8 mouse cellular contexts compared by ENCODE assay signal in genomic region chr5:151142241-151142640, GRCm38 (mm10).
DNase-seq lines count a peak whose midpoint lies in the region; TF ChIP-seq lines count a peak whose summit lies in the region.

No protein-coding gene starts in this region.

- no peak for TF ChIP-seq POLR2A in bone marrow, adult 2 months (IDR thresholded peaks at IDR 0.05; ENCODE audit: borderline replicate concordance, control insufficient read depth, low read depth, low read length)
- no peak for TF ChIP-seq POLR2A in kidney, adult 2 months (IDR thresholded peaks at IDR 0.05; ENCODE audit: low read depth, low read length)

- H3K27ac ChIP-seq in layer of hippocampus, adult 2 months: peak overlapping the region; percentile 88
- no peak overlapping the region for H3K27ac ChIP-seq in bone marrow, adult 2 months (ENCODE audit: control insufficient read depth, insufficient read depth, low read depth, low read length, poor library complexity)
- peak overlapping the region; percentile 49 for H3K27ac ChIP-seq in kidney, adult 2 months (ENCODE audit: insufficient read depth, low read depth, low read length)

- TF ChIP-seq CTCF in layer of hippocampus, adult 2 months (conservative IDR thresholded peaks at IDR 0.05): peak; percentile 88
- 0 out of 2 replicates have a peak, but pooled peaks have one; percentile 4 for TF ChIP-seq CTCF in bone marrow, adult 2 months (IDR thresholded peaks at IDR 0.05; ENCODE audit: control insufficient read depth, insufficient read depth, low read length)
- TF ChIP-seq CTCF in kidney, adult 2 months (conservative IDR thresholded peaks at IDR 0.05; ENCODE audit: insufficient read depth, insufficient read length, low read depth, low read length): peak; percentile 82

- no peaks in the 10 kb centered on the region for H3K4me1 ChIP-seq in bone marrow, adult 2 months (ENCODE audit: control insufficient read depth, insufficient read depth, low read length)
- peaks cover 10% of the 10 kb centered on the region for H3K4me1 ChIP-seq in kidney, adult 2 months (ENCODE audit: control insufficient read depth, insufficient read depth, low read length)

- intact Hi-C loops in gastrocnemius, postnatal 14 days (cut with DNase I; ENCODE audit: low total_unique reads): loop anchor here (10.0 kb wide), 1 partner anchor 93 kb away; the partner anchor contains the start of gene Stard13

- 32% methylated on average over 5 of the region's 5 CpGs for WGBS in bone marrow, adult 2 months
- WGBS in kidney, adult 2 months: 16% methylated on average over 5 of the region's 5 CpGs

- no peaks in the 10 kb centered on the region for H3K27me3 ChIP-seq in kidney, adult 2 months (replicated peaks; ENCODE audit: control insufficient read depth, insufficient read depth, low read length)

- peak in 1 of 2 experiments; percentile 23 for DNase-seq in layer of hippocampus, adult 2 months (ENCODE audit: low spot score in 2 of 2)
- no peak for DNase-seq in layer of hippocampus, postnatal 25 days (ENCODE audit: extremely low spot score in 1 of 2, low spot score in 1 of 2)
- DNase-seq in gastrocnemius, postnatal 14 days: peak; percentile 35
- peak; percentile 82 for DNase-seq in kidney, adult 2 months
- DNase-seq in lung, postnatal 36 days: peak; percentile 86
- no peak for DNase-seq in spleen, postnatal 10 days (ENCODE audit: low spot score in 2 of 2)
- no peak for DNase-seq in layer of hippocampus, adult 9-10 months (ENCODE audit: low spot score)

- H3K36me3 ChIP-seq in kidney, adult 2 months (ENCODE audit: control insufficient read depth, insufficient read depth, low read length): no peaks in the 10 kb centered on the region

- no peak overlapping the region for H3K4me3 ChIP-seq in layer of hippocampus, adult 2 months
- no peak overlapping the region for H3K4me3 ChIP-seq in bone marrow, adult 2 months (replicated peaks; ENCODE audit: control insufficient read depth, low read depth, low read length)
- H3K4me3 ChIP-seq in kidney, adult 2 months (ENCODE audit: insufficient read depth, low read depth, low read length): no peak overlapping the region

Comparison
In these comparisons a context has a peak if more than half of its experiments do, and no peak if none do; other contexts are left out.
1. DNase-seq: peak in gastrocnemius, postnatal 14 days (single experiment), kidney, adult 2 months (single experiment) and lung, postnatal 36 days (single experiment); none in layer of hippocampus, postnatal 25 days (0 of 2), spleen, postnatal 10 days (0 of 2) and layer of hippocampus, adult 9-10 months (single experiment).
2. CTCF ChIP-seq: peak in every context shown above with its lines; median percentile 88 in layer of hippocampus, adult 2 months; 82 in kidney, adult 2 months; 4 in bone marrow, adult 2 months.